Mouse (Mus musculus) forebrain, embryonic 12.5 days (tissue): ENCODE data around the gene Armcx1. TPM values are rescaled to one million over a fixed set of nuclear protein-coding genes. Genes with fewer than 3 reads are reported as not detected.
"Not testable (repeated sequence)": the region's sequence is repeated elsewhere in the genome, so short reads cannot be mapped to it uniquely, and the experiment has no call there.

Experiments
- ATAC-seq: fragments of 200-750 bp; cut with Nextera tagmentation; 2 replicates; pipeline ENCODE4 v1.8.0; 2017; ENCODE audit warnings: moderate TSS enrichment; ENCODE audit not compliant: low FRiP score
- H3K27ac ChIP-seq: fragments of 300-500 bp; sonication (generic); 2 replicates; pipeline ENCODE4 v1.5.1; 2016; ENCODE audit warnings: mild to moderate bottlenecking
- H3K27me3 ChIP-seq: fragments of 300-500 bp; sonication (generic); 2 replicates; pipeline ENCODE4 v1.6.1; 2016; ENCODE audit warnings: mild to moderate bottlenecking
- H3K36me3 ChIP-seq: fragments of 300-500 bp; sonication (generic); replicated peaks from 2 replicates; pipeline ENCODE4 v1.6.1; 2016; ENCODE audit warnings: mild to moderate bottlenecking
- H3K4me1 ChIP-seq: fragments of 300-500 bp; sonication (generic); 2 replicates; pipeline ENCODE4 v1.6.1; 2016
- H3K4me2 ChIP-seq: fragments of 300-500 bp; sonication (generic); 2 replicates; pipeline ENCODE4 v1.6.1; 2016; ENCODE audit warnings: mild to moderate bottlenecking, moderate library complexity
- H3K4me3 ChIP-seq: fragments of 300-500 bp; sonication (generic); replicated peaks from 2 replicates; pipeline ENCODE4 v1.5.1; 2016; ENCODE audit warnings: mild to moderate bottlenecking
- H3K9ac ChIP-seq: fragments of 300-500 bp; sonication (generic); 2 replicates; pipeline ENCODE4 v1.6.1; 2016; ENCODE audit warnings: mild to moderate bottlenecking
- H3K9me3 ChIP-seq: fragments of 300-500 bp; sonication (generic); 2 replicates; pipeline ENCODE4 v1.6.1; 2016
- WGBS: fragments of 180-500 bp; shearing (Covaris S2); methylation state at CpG from one replicate; pipeline ENCODE4 v1.1.7; 2016; 5-methylcytosine and 5-hydroxymethylcytosine counted together
- polyA plus RNA-seq: library from polyadenylated mRNA; unstranded; fragments of >200 nt; fragmentation: Nextera tagmentation; extraction: Ambion mirVana; gene quantifications from 2 replicates; pipeline ENCODE4 v1.2.1, GENCODE M21; 2016

The Armcx1 gene
- 61.8 and 64.7 TPM in 2 replicates for polyA plus RNA-seq

- 19% methylated on average over 16 of the region's 16 CpGs for WGBS
- Histone ChIP-seq H3K27ac (peak within 1 kb of the TSS; percentile 93), H3K4me1 (no peaks in the 10 kb centered on the region), H3K9me3 (no peaks in the 10 kb centered on the region), H3K36me3 (peaks cover 10% of the 10 kb centered on the region), H3K9ac (peak within 1 kb of the TSS; percentile 67), H3K4me3 (peak within 1 kb of the TSS; percentile 48), H3K4me2 (peak within 1 kb of the TSS; percentile 52), H3K27me3 (peaks cover 14% of the 10 kb centered on the region; the same call in 1 of the 2 replicates)
- peak; percentile 97 for ATAC-seq
Measured at GRCm38 (mm10) chrX:134717752-134718308, at the start of gene Armcx1. TSS of gene Armcx1 (plus strand) at chrX:134717963.

- Histone ChIP-seq H3K4me2 (no peak overlapping the region), H3K27ac (peak overlapping the region; percentile 56), H3K4me1 (peaks cover 3% of the 10 kb centered on the region; the same call in 1 of the 2 replicates), H3K27me3 (no peaks in the 10 kb centered on the region; the same call in 1 of the 2 replicates), H3K9me3 (no peaks in the 10 kb centered on the region), H3K9ac (no peak overlapping the region), H3K36me3 (no peaks in the 10 kb centered on the region), H3K4me3 (no peak overlapping the region)
- peak; percentile 63 for ATAC-seq
- 20% methylated on average over 5 of the region's 5 CpGs for WGBS
Measured at GRCm38 (mm10) chrX:134675022-134675421, 42.7 kb upstream of the Armcx1 start.

- peaks cover 3% of the 10 kb centered on the region; the same call in 1 of the 2 replicates for H3K4me1 ChIP-seq
- no peaks in the 10 kb centered on the region for H3K9me3 ChIP-seq
- no peaks in the 10 kb centered on the region for H3K36me3 ChIP-seq
- no peak overlapping the region for H3K9ac ChIP-seq
- 28% methylated on average over 1 of the region's 1 CpGs for WGBS
- H3K27ac ChIP-seq = no peak overlapping the region
- no peak overlapping the region for H3K4me2 ChIP-seq
- no peaks in the 10 kb centered on the region; the same call in 1 of the 2 replicates for H3K27me3 ChIP-seq
- ATAC-seq = peak; percentile 61; the same call in 1 of the 2 replicates
- H3K4me3 ChIP-seq = no peak overlapping the region
Measured at GRCm38 (mm10) chrX:134675959-134676358, 41.8 kb upstream of the Armcx1 start.

GRCm38 (mm10) chrX:134684936-134685335, 32.8 kb upstream of the Armcx1 start:
- no peak for ATAC-seq
- 30% methylated on average over 5 of the region's 5 CpGs for WGBS
- peak overlapping the region; percentile 43 for H3K4me2 ChIP-seq
- peak overlapping the region; percentile 66 for H3K27ac ChIP-seq
- no peak overlapping the region; the same call in 1 of the 2 replicates for H3K9ac ChIP-seq
- peaks cover 10% of the 10 kb centered on the region for H3K4me1 ChIP-seq
- H3K27me3 ChIP-seq = peaks cover 15% of the 10 kb centered on the region; the same call in 1 of the 2 replicates
- no peaks in the 10 kb centered on the region for H3K9me3 ChIP-seq
- H3K4me3 ChIP-seq = peak overlapping the region; percentile 30
- peaks cover 13% of the 10 kb centered on the region for H3K36me3 ChIP-seq

GRCm38 (mm10) chrX:134686267-134686666, 31.5 kb upstream of the Armcx1 start, which contains the start of gene Armcx4:
TSS of gene Armcx4 (plus strand) at chrX:134686519.
- Histone ChIP-seq H3K36me3 (peaks cover 26% of the 10 kb centered on the region), H3K9me3 (no peaks in the 10 kb centered on the region), H3K27ac (peak within 1 kb of the TSS; percentile 89), H3K9ac (peak within 1 kb of the TSS; percentile 74), H3K4me2 (peak within 1 kb of the TSS; percentile 57), H3K4me3 (peak within 1 kb of the TSS; percentile 55), H3K27me3 (peaks cover 15% of the 10 kb centered on the region; the same call in 1 of the 2 replicates), H3K4me1 (peaks cover 10% of the 10 kb centered on the region)
- WGBS = 12% methylated on average over 24 of the region's 33 CpGs
- ATAC-seq = peak; percentile 98

- H3K4me3 ChIP-seq = peak overlapping the region; percentile 55
- H3K4me2 ChIP-seq = peak overlapping the region; percentile 57
- peak overlapping the region; percentile 89 for H3K27ac ChIP-seq
- peak; percentile 45 for ATAC-seq
- H3K9me3 ChIP-seq = no peaks in the 10 kb centered on the region
- H3K4me1 ChIP-seq = peaks cover 10% of the 10 kb centered on the region
- peaks cover 15% of the 10 kb centered on the region; the same call in 1 of the 2 replicates for H3K27me3 ChIP-seq
- H3K36me3 ChIP-seq = peaks cover 30% of the 10 kb centered on the region
- WGBS = 30% methylated on average over 16 of the region's 16 CpGs
- H3K9ac ChIP-seq = peak overlapping the region; percentile 74
Measured at GRCm38 (mm10) chrX:134686739-134687171, 31.0 kb upstream of the Armcx1 start.

GRCm38 (mm10) chrX:134689676-134690075, 28.1 kb upstream of the Armcx1 start:
- no peak for ATAC-seq
- Histone ChIP-seq H3K9ac (no peak overlapping the region), H3K27ac (no peak overlapping the region), H3K9me3 (no peaks in the 10 kb centered on the region), H3K4me3 (no peak overlapping the region), H3K4me1 (peaks cover 10% of the 10 kb centered on the region), H3K36me3 (peaks cover 50% of the 10 kb centered on the region), H3K27me3 (peaks cover 19% of the 10 kb centered on the region; the same call in 1 of the 2 replicates), H3K4me2 (no peak overlapping the region)
- WGBS = 94% methylated on average over 2 of the region's 2 CpGs

GRCm38 (mm10) chrX:134690871-134691539, 26.8 kb upstream of the Armcx1 start:
- H3K27me3 ChIP-seq = peaks cover 14% of the 10 kb centered on the region; the same call in 1 of the 2 replicates
- H3K4me2 ChIP-seq = no peak overlapping the region
- ATAC-seq = no peak
- no peaks in the 10 kb centered on the region for H3K9me3 ChIP-seq
- H3K36me3 ChIP-seq = peaks cover 55% of the 10 kb centered on the region
- no peak overlapping the region for H3K27ac ChIP-seq
- no peak overlapping the region for H3K9ac ChIP-seq
- H3K4me3 ChIP-seq = no peak overlapping the region
- WGBS = 91% methylated on average over 10 of the region's 10 CpGs
- H3K4me1 ChIP-seq = peaks cover 7% of the 10 kb centered on the region

- ATAC-seq = no peak
- Histone ChIP-seq H3K27me3 (peaks cover 9% of the 10 kb centered on the region; the same call in 1 of the 2 replicates), H3K4me2 (no peak overlapping the region), H3K9me3 (no peaks in the 10 kb centered on the region), H3K4me1 (peaks cover 7% of the 10 kb centered on the region), H3K27ac (no peak overlapping the region), H3K4me3 (no peak overlapping the region), H3K36me3 (peaks cover 55% of the 10 kb centered on the region), H3K9ac (no peak overlapping the region)
- 96% methylated on average over 2 of the region's 2 CpGs for WGBS
Measured at GRCm38 (mm10) chrX:134691540-134691935, 26.2 kb upstream of the Armcx1 start.

GRCm38 (mm10) chrX:134716863-134717262, 900 bp upstream of the Armcx1 start:
- Histone ChIP-seq H3K4me1 (no peaks in the 10 kb centered on the region), H3K4me3 (no peak overlapping the region), H3K36me3 (peaks cover 10% of the 10 kb centered on the region), H3K27ac (no peak overlapping the region), H3K4me2 (no peak overlapping the region), H3K9ac (no peak overlapping the region), H3K9me3 (no peaks in the 10 kb centered on the region), H3K27me3 (peaks cover 14% of the 10 kb centered on the region; the same call in 1 of the 2 replicates)
- 43% methylated on average over 3 of the region's 3 CpGs for WGBS
- ATAC-seq = no peak

- 26% methylated on average over 14 of the region's 14 CpGs for WGBS
- H3K9ac ChIP-seq = peak overlapping the region; percentile 67
- peak; percentile 86 for ATAC-seq
- peaks cover 14% of the 10 kb centered on the region; the same call in 1 of the 2 replicates for H3K27me3 ChIP-seq
- peak overlapping the region; percentile 52 for H3K4me2 ChIP-seq
- H3K9me3 ChIP-seq = no peaks in the 10 kb centered on the region
- H3K4me3 ChIP-seq = peak overlapping the region; percentile 48
- no peaks in the 10 kb centered on the region for H3K4me1 ChIP-seq
- H3K27ac ChIP-seq = peak overlapping the region; percentile 93
- H3K36me3 ChIP-seq = peaks cover 10% of the 10 kb centered on the region
Measured at GRCm38 (mm10) chrX:134718524-134718923, 761 bp downstream of the Armcx1 start.

- H3K9me3 ChIP-seq, H3K4me2 ChIP-seq, H3K9ac ChIP-seq, H3K4me3 ChIP-seq, H3K27ac ChIP-seq, H3K4me1 ChIP-seq: not testable (repeated sequence)
- H3K36me3 ChIP-seq = peaks cover 10% of the 10 kb centered on the region
- WGBS = 29% methylated on average over 1 of the region's 2 CpGs
- 0 out of 2 replicates have a peak, but pooled peaks have one; percentile 41 for ATAC-seq
- 0 out of 2 replicates have a peak, but pooled peaks cover 12% of the 10 kb centered on the region for H3K27me3 ChIP-seq
Measured at GRCm38 (mm10) chrX:134723762-134724161, 6.0 kb downstream of the Armcx1 start.
